19 mouse cellular contexts compared by ENCODE assay signal in genomic region chr11:116396934-116397330, GRCm38 (mm10).
"Had no signal": no experiment of that assay in that cellular context is flagged by ENCODE, and none has a peak within 500 bp of the region (broad histone marks: within the 10 kb centered on the region; RNA-seq: fewer than 3 reads in every experiment).

No protein-coding gene starts in this region.

- DNase-seq: liver, embryonic 13.5 days; lung, adult 18-20 months; lung, embryonic 14.5 days; lung, postnatal 4 days; retina, postnatal 1 day; right cerebral cortex, adult 18-20 months; right cerebral cortex, postnatal 25 days; right cerebral cortex, postnatal 4 days; spleen, adult 18-20 months; thymus, adult 2 months; thymus, postnatal 25 days had no signal

- H3K27me3 ChIP-seq: liver, embryonic 13.5 days; liver, embryonic 15.5 days; midbrain, embryonic 13.5 days; neural tube, embryonic 13.5 days; neural tube, embryonic 15.5 days had no signal

- H3K9ac ChIP-seq: liver, embryonic 13.5 days; liver, embryonic 15.5 days; lung, embryonic 14.5 days; midbrain, embryonic 13.5 days; neural tube, embryonic 13.5 days; neural tube, embryonic 15.5 days had no signal

- H3K4me2 ChIP-seq: liver, embryonic 13.5 days; liver, embryonic 15.5 days; lung, embryonic 14.5 days; midbrain, embryonic 13.5 days; neural tube, embryonic 13.5 days; neural tube, embryonic 15.5 days had no signal

- H3K27ac ChIP-seq: liver, embryonic 13.5 days; liver, embryonic 15.5 days; midbrain, embryonic 10.5 days; midbrain, embryonic 13.5 days; neural tube, embryonic 13.5 days; neural tube, embryonic 15.5 days had no signal

- H3K4me3 ChIP-seq: liver, embryonic 13.5 days; liver, embryonic 15.5 days; midbrain, embryonic 10.5 days; midbrain, embryonic 13.5 days; myocyte; neural tube, embryonic 13.5 days; neural tube, embryonic 15.5 days had no signal

- H3K9me3 ChIP-seq: liver, embryonic 13.5 days; liver, embryonic 15.5 days; midbrain, embryonic 10.5 days; midbrain, embryonic 13.5 days; neural tube, embryonic 13.5 days; neural tube, embryonic 15.5 days had no signal

- ATAC-seq: lung, postnatal 0 days; midbrain, embryonic 13.5 days; midbrain, embryonic 16.5 days had no signal
